Mouse (Mus musculus): Measurements from ENCODE around the gene Hsf2bp. TPM values are rescaled to one million over a fixed set of nuclear protein-coding genes. Genes with fewer than 3 reads are reported as not detected.

Gene Hsf2bp
- polyA plus RNA-seq, 1 experiment from 2014 or later: 0.99 TPM

DNA sequence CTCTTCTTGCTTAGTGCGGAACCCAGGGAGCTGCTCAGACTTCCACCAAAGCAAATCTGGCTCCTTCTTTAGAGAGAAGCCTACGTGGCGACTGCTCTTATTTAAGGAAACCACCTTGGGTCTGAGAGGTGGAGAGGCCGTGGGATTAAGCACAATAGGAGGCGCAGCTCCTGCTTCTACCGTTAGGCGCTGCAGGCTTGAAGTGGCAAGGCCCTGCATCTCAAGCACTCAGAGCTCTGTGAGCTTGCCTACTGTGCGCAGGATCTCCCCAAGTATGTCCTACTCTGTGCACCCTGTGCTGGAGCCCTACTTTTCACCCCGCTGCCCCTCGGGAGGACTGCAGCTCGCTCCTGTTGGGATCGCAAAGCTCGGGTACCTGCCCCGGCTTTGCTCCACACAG, 25.1 kb upstream of the Hsf2bp start:
- 96% methylated on average over 14 of the region's 14 CpGs for WGBS
- Histone ChIP-seq H3K9me3 (ENCODE audit: low read length) (no peaks in the 10 kb centered on the region), H3K4me3 (ENCODE audit: low read length) (no peak overlapping the region), H3K27me3 (ENCODE audit: insufficient read depth, low read length) (no peaks in the 10 kb centered on the region), H3K27ac (ENCODE audit: low read length) (no peak overlapping the region), H3K4me1 (ENCODE audit: insufficient read depth, low read length) (no peaks in the 10 kb centered on the region), H3K9ac (replicated peaks; ENCODE audit: low read length) (no peak overlapping the region), H3K36me3 (ENCODE audit: insufficient read depth, low read length) (peaks cover 59% of the 10 kb centered on the region), H3K4me2 (replicated peaks; ENCODE audit: low read depth, low read length) (no peak overlapping the region)
- no peak for ATAC-seq (ENCODE audit: low FRiP score, low TSS enrichment)

DNA sequence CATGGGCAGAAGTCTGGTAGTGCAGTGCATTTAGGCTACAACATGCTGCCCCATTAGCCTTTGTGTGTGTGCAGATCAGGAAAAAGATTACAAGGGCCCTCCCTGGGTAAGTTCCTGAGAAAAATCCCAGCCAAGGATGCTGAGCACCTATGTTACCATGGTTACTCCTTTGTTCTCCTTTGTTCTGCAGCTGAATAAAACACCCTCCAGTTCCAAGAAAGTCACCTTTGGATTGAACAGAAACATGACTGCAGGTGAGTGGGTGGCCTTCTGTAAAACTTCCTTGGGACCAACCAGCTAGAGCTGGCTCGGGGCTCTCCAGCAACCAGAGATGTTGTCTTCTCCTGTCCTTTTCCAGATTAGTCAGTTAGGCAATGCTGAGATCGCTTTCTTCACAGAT, 22.9 kb upstream of the Hsf2bp start:
- H3K4me3 ChIP-seq (ENCODE audit: low read length): no peak overlapping the region
- no peaks in the 10 kb centered on the region for H3K9me3 ChIP-seq (ENCODE audit: low read length)
- no peak overlapping the region for H3K27ac ChIP-seq (ENCODE audit: low read length)
- ATAC-seq (ENCODE audit: low FRiP score, low TSS enrichment): no peak
- H3K4me2 ChIP-seq (replicated peaks; ENCODE audit: low read depth, low read length): no peak overlapping the region
- H3K4me1 ChIP-seq (ENCODE audit: insufficient read depth, low read length): no peaks in the 10 kb centered on the region
- H3K27me3 ChIP-seq (ENCODE audit: insufficient read depth, low read length): no peaks in the 10 kb centered on the region
- peaks cover 80% of the 10 kb centered on the region for H3K36me3 ChIP-seq (ENCODE audit: insufficient read depth, low read length)
- no peak overlapping the region for H3K9ac ChIP-seq (replicated peaks; ENCODE audit: low read length)
- WGBS: 95% methylated on average over 2 of the region's 2 CpGs

DNA sequence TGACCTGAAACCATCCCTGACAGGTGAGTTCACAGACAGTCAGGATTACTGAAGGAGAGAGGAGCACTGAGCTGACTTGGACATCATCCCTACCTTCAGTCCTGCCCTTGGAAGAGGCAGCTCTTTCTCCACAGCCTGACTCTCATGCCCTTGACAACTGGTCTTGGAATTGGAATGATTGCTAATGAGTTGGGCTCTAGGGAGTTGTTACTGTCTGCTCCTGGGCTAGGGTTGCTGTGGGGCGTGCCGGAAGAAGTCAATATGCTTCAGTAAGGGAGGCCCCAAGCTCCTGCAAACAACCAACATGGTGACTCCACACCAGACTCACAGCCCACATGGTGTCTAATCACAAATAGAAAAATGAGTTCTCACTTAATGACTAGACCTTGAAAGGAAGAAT, 21.7 kb upstream of the Hsf2bp start:
- H3K4me2 ChIP-seq (replicated peaks; ENCODE audit: low read depth, low read length): no peak overlapping the region
- H3K4me3 ChIP-seq (ENCODE audit: low read length): no peak overlapping the region
- H3K9ac ChIP-seq (replicated peaks; ENCODE audit: low read length): no peak overlapping the region
- no peak for ATAC-seq (ENCODE audit: low FRiP score, low TSS enrichment)
- H3K9me3 ChIP-seq (ENCODE audit: low read length): no peaks in the 10 kb centered on the region
- no peaks in the 10 kb centered on the region for H3K4me1 ChIP-seq (ENCODE audit: insufficient read depth, low read length)
- H3K27ac ChIP-seq (ENCODE audit: low read length): no peak overlapping the region
- H3K36me3 ChIP-seq (ENCODE audit: insufficient read depth, low read length): peaks cover 90% of the 10 kb centered on the region
- no peaks in the 10 kb centered on the region for H3K27me3 ChIP-seq (ENCODE audit: insufficient read depth, low read length)
- 91% methylated on average over 2 of the region's 2 CpGs for whole genome bisulfite sequencing

DNA sequence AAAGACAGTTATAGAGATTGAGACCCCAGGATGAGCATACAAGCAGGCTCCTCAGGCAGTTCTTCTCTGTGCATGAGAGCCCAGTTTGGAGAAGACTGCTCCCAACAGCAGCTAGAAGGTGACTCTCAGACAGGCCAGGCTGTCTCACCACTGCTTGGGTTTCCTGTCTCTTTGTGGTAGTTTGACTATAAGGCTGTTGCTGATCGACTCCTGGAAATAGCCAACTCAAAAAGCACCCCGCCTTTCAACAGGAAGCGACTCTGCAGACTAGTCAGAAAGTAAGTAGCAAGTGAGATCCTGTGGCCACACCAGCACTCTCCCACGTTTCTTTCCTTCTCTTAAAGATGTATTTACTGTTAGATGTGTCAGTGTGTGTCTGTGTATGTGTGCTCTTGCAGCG, 17.5 kb upstream of the Hsf2bp start:
- Histone ChIP-seq H3K27ac (ENCODE audit: low read length) (no peak overlapping the region), H3K4me1 (ENCODE audit: insufficient read depth, low read length) (no peaks in the 10 kb centered on the region), H3K36me3 (ENCODE audit: insufficient read depth, low read length) (peaks cover 85% of the 10 kb centered on the region), H3K4me3 (ENCODE audit: low read length) (no peak overlapping the region), H3K9ac (replicated peaks; ENCODE audit: low read length) (no peak overlapping the region), H3K9me3 (ENCODE audit: low read length) (no peaks in the 10 kb centered on the region), H3K4me2 (replicated peaks; ENCODE audit: low read depth, low read length) (no peak overlapping the region), H3K27me3 (ENCODE audit: insufficient read depth, low read length) (no peaks in the 10 kb centered on the region)
- 84% methylated on average over 5 of the region's 5 CpGs for WGBS
- ATAC-seq (ENCODE audit: low FRiP score, low TSS enrichment): no peak

DNA sequence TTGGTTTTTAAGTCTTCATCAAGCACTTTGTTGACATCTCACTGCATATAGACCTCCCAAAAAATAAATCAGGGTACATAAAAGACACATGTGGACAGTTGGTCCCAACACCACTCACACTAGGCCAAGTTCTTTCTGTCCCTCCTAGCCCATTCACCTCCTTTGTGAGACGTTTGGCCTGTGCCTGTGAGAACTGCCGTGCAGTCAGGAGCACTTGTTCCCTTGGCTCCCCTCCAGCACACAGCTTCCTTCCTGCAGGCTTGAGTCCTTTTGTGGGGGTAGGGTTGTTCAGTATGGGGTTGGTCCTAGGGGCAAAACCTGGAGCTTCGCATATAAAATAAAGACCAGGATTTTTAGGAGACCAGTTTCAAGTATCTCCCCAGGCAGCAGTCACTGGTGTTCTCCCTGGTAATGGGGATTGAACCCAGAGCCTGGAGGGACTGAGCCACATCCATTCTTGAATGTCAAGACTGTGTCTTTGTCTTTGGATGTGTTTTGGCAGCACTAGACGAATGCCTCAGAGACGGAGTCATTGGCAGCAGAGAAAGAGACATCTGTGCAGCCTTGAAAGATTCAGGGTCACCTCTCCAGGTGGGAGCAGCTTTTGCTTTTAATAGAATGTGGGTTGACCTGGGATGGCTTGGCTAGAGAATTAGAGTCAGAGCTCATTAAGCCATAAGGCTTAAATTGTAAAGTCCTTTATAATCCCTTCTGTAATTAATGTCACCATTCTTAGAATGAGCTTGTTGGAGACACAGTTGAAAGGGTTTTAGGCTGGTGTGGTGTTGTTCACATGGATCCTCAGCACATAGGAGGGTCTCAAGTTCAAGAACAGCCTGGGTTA, 16.3 kb upstream of the Hsf2bp start:
- Histone ChIP-seq H3K4me1 (ENCODE audit: insufficient read depth, low read length) (no peaks in the 10 kb centered on the region), H3K36me3 (ENCODE audit: insufficient read depth, low read length) (peaks cover 83% of the 10 kb centered on the region), H3K4me2 (replicated peaks; ENCODE audit: low read depth, low read length) (no peak overlapping the region), H3K27me3 (ENCODE audit: insufficient read depth, low read length) (no peaks in the 10 kb centered on the region), H3K9ac (replicated peaks; ENCODE audit: low read length) (no peak overlapping the region), H3K27ac (ENCODE audit: low read length) (no peak overlapping the region), H3K4me3 (ENCODE audit: low read length) (no peak overlapping the region), H3K9me3 (ENCODE audit: low read length) (no peaks in the 10 kb centered on the region)
- no peak for ATAC-seq (ENCODE audit: low FRiP score, low TSS enrichment)
- 70% methylated on average over 5 of the region's 5 CpGs for WGBS

DNA sequence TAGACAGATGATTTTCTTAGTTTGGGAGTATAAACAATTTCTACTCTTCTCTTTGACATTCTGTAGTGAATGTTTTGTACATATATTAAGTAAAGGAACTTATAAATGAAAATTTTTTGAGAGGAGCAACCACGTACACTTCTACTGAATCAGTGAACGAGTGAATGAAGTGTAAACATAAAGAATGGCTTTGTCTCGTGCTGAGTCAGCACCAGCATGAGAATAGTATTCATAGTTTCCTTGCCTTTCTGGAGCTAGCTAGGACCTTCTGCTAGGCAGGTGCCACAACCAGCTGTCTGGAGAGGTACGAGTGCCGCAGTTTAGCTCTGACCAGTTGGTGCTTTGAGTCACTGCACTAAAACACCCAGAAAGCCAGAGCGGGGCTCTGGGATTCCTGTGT, 14.5 kb upstream of the Hsf2bp start:
- Histone ChIP-seq H3K27me3 (ENCODE audit: insufficient read depth, low read length) (no peaks in the 10 kb centered on the region), H3K36me3 (ENCODE audit: insufficient read depth, low read length) (peaks cover 81% of the 10 kb centered on the region), H3K27ac (ENCODE audit: low read length) (no peak overlapping the region), H3K4me1 (ENCODE audit: insufficient read depth, low read length) (no peaks in the 10 kb centered on the region), H3K9ac (replicated peaks; ENCODE audit: low read length) (no peak overlapping the region), H3K9me3 (ENCODE audit: low read length) (no peaks in the 10 kb centered on the region), H3K4me3 (ENCODE audit: low read length) (no peak overlapping the region), H3K4me2 (replicated peaks; ENCODE audit: low read depth, low read length) (no peak overlapping the region)
- WGBS: 78% methylated on average over 6 of the region's 6 CpGs
- ATAC-seq (ENCODE audit: low FRiP score, low TSS enrichment): no peak

DNA sequence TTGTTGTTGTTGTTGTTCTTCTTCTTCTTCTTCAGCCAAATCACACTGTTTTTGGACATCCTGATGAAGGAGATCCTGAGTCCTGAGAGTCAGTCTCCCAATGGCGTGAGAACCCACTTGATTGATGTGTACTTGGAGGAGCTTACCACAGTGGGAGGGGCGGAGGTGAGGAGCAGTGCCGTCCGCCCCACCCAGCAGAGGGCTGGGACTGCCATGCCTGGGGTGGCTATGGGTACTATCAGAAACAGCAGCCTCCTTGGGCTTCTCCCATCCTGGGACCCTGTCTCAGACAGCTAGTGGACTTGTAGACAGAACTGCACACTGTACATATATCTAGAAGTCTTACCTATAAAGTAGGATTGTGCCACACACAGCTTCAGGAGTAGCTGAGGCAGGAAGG, 13.8 kb upstream of the Hsf2bp start:
- H3K4me3 ChIP-seq (ENCODE audit: low read length): no peak overlapping the region
- H3K9me3 ChIP-seq (ENCODE audit: low read length): no peaks in the 10 kb centered on the region
- H3K4me2 ChIP-seq (replicated peaks; ENCODE audit: low read depth, low read length): no peak overlapping the region
- H3K4me1 ChIP-seq (ENCODE audit: insufficient read depth, low read length): no peaks in the 10 kb centered on the region
- H3K9ac ChIP-seq (replicated peaks; ENCODE audit: low read length): no peak overlapping the region
- peaks cover 75% of the 10 kb centered on the region for H3K36me3 ChIP-seq (ENCODE audit: insufficient read depth, low read length)
- ATAC-seq (ENCODE audit: low FRiP score, low TSS enrichment): no peak
- H3K27me3 ChIP-seq (ENCODE audit: insufficient read depth, low read length): no peaks in the 10 kb centered on the region
- 85% methylated on average over 4 of the region's 4 CpGs for whole genome bisulfite sequencing
- no peak overlapping the region for H3K27ac ChIP-seq (ENCODE audit: low read length)

DNA sequence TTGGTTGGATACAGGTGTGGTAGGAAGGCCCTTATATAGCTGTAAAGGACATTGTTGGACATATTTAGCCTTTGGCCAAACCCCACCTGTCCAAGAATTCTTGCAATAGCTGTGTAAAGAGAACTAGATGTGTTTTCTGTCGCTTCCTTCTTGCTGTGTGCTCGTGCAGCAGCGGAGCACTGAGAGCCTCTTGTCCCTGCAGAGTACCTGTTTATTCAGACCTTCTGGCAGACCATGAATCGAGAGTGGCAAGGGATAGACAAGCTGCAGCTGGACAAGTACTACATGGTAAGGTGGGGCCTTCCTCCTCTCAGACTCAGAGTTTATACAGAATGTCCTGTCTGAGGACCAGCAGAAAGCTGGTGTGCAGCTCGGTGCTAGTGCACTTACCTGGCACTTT, 12.2 kb upstream of the Hsf2bp start:
- peaks cover 61% of the 10 kb centered on the region for H3K36me3 ChIP-seq (ENCODE audit: insufficient read depth, low read length)
- no peak overlapping the region for H3K4me2 ChIP-seq (replicated peaks; ENCODE audit: low read depth, low read length)
- H3K9me3 ChIP-seq (ENCODE audit: low read length): no peaks in the 10 kb centered on the region
- ATAC-seq (ENCODE audit: low FRiP score, low TSS enrichment): no peak
- H3K27ac ChIP-seq (ENCODE audit: low read length): no peak overlapping the region
- H3K4me1 ChIP-seq (ENCODE audit: insufficient read depth, low read length): no peaks in the 10 kb centered on the region
- H3K9ac ChIP-seq (replicated peaks; ENCODE audit: low read length): no peak overlapping the region
- no peaks in the 10 kb centered on the region for H3K27me3 ChIP-seq (ENCODE audit: insufficient read depth, low read length)
- WGBS: 85% methylated on average over 5 of the region's 5 CpGs
- H3K4me3 ChIP-seq (ENCODE audit: low read length): no peak overlapping the region

DNA sequence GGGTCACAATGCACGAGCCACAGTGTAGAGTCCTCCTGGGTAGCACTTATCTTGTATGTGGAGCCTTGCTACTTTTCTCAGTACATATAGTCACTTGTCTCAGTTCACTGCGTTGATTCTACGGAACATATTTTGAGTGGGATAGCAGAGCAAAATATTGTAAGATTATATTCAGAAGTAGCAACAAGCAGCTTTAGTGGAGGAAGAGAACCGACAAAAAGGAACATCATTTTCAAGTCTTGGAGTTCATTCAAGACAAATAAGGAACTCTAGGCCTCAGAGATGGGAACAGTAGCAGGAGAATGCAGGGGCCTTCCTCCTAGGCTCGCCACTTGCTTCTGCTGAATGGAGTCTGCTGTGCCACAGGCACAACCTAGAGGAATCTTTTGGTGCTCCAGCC, 10.4 kb upstream of the Hsf2bp start:
- Histone ChIP-seq H3K9ac (replicated peaks; ENCODE audit: low read length) (no peak overlapping the region), H3K9me3 (ENCODE audit: low read length) (no peaks in the 10 kb centered on the region), H3K36me3 (ENCODE audit: insufficient read depth, low read length) (peaks cover 45% of the 10 kb centered on the region), H3K4me1 (ENCODE audit: insufficient read depth, low read length) (no peaks in the 10 kb centered on the region), H3K27ac (ENCODE audit: low read length) (no peak overlapping the region), H3K4me2 (replicated peaks; ENCODE audit: low read depth, low read length) (no peak overlapping the region), H3K27me3 (ENCODE audit: insufficient read depth, low read length) (no peaks in the 10 kb centered on the region), H3K4me3 (ENCODE audit: low read length) (no peak overlapping the region)
- no peak for ATAC-seq (ENCODE audit: low FRiP score, low TSS enrichment)
- 93% methylated on average over 5 of the region's 5 CpGs for WGBS

DNA sequence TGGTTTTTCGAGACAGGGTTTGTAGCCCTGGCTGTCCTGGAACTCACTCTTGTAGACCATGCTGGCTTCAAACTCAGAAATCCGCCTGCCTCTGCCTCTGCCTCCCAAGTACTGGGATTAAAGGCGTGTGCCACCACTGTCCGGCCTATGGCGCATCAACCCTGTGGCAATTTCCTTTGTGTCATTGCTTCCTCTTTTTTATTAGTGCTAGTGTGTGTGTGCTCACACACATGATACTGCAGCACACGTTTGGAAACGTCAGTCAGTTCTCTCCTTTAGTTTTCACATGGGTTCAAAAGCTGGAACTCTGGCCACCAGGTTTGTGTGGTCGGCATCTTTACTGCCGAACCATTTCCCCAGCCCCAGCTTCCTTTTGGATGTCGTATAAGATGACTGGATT, 4.1 kb upstream of the Hsf2bp start:
- Histone ChIP-seq H3K27me3 (ENCODE audit: insufficient read depth, low read length) (no peaks in the 10 kb centered on the region), H3K36me3 (ENCODE audit: insufficient read depth, low read length) (no peaks in the 10 kb centered on the region; the same call in 1 of the 2 replicates), H3K9ac (replicated peaks; ENCODE audit: low read length) (no peak overlapping the region), H3K4me1 (ENCODE audit: insufficient read depth, low read length) (peaks cover 19% of the 10 kb centered on the region), H3K4me2 (replicated peaks; ENCODE audit: low read depth, low read length) (no peak overlapping the region), H3K4me3 (ENCODE audit: low read length) (no peak overlapping the region), H3K27ac (ENCODE audit: low read length) (no peak overlapping the region), H3K9me3 (ENCODE audit: low read length) (no peaks in the 10 kb centered on the region)
- ATAC-seq (ENCODE audit: low FRiP score, low TSS enrichment): no peak
- 62% methylated on average over 10 of the region's 10 CpGs for WGBS

Data from kidney, embryonic 16.5 days (tissue).